Mouse (Mus musculus): Measurements from ENCODE around the gene Olfr464.

DNA sequence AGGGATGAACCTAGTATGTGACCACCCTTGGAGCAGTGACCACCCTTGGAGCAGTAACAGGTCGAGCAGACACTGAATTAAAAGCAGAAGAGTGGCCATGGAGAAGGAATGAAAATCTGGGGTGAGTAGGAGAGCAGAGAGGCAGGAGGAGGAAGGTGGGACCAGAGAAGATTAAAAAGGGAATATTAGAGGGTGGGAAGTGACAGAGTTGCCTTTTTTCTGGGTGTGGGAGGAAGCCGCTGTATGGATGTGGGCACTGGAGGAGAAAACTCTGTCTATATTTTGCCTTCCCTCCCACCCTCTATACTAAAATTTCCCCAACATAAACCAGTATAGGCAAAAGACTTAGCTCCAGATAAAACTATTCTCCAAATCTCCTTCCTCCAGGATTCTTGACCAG is 466 bp downstream of the Olfr464 start:
- TF ChIP-seq CHD2 (IDR thresholded peaks at IDR 0.05; ENCODE audit: low read depth, low read length) (no peak), HCFC1 (IDR thresholded peaks at IDR 0.05; ENCODE audit: borderline replicate concordance, insufficient read depth, low read length) (no peak), MAFK (IDR thresholded peaks at IDR 0.05; ENCODE audit: insufficient read depth, low read depth, low read length) (no peak)
